Mouse (Mus musculus): ENCODE data around the gene Krt19.

The Krt19 gene

GRCm38 (mm10) chr11:100137693-100138092 is 10.8 kb downstream of the Krt19 start:
- no peak for DNase-seq (ENCODE audit: low spot score in 2 of 2)

GRCm38 (mm10) chr11:100136559-100136958 is 11.9 kb downstream of the Krt19 start:
- DNase-seq (ENCODE audit: low spot score in 2 of 2) = no peak

- DNase-seq (ENCODE audit: low spot score in 2 of 2) = no peak
Measured at GRCm38 (mm10) chr11:100135731-100136130, 12.7 kb downstream of the Krt19 start, which contains the start of gene Krt15. TSS of gene Krt15 (minus strand) at chr11:100135928.

- DNase-seq (ENCODE audit: low spot score in 2 of 2) = no peak
Measured at GRCm38 (mm10) chr11:100124901-100125300, 23.6 kb downstream of the Krt19 start.

- no peak for DNase-seq (ENCODE audit: low spot score in 2 of 2)
Measured at GRCm38 (mm10) chr11:100121466-100121865, 27.0 kb downstream of the Krt19 start, which contains the start of gene Krt13. TSS of gene Krt13 (minus strand) at chr11:100121566.

- no peak for DNase-seq (ENCODE audit: low spot score in 2 of 2)
Measured at GRCm38 (mm10) chr11:100120331-100120730, 28.1 kb downstream of the Krt19 start.

GRCm38 (mm10) chr11:100113742-100114029 is 34.8 kb downstream of the Krt19 start:
- no peak for DNase-seq (ENCODE audit: low spot score in 2 of 2)

GRCm38 (mm10) chr11:100112935-100113741 is 35.3 kb downstream of the Krt19 start:
- DNase-seq (ENCODE audit: low spot score in 2 of 2) = no peak

GRCm38 (mm10) chr11:100105576-100106122 is 42.8 kb downstream of the Krt19 start, which contains the start of gene Krt36:
TSS of gene Krt36 (minus strand) at chr11:100105626.
- no peak for DNase-seq (ENCODE audit: low spot score in 2 of 2)

GRCm38 (mm10) chr11:100102693-100103429 is 45.6 kb downstream of the Krt19 start:
- DNase-seq (ENCODE audit: low spot score in 2 of 2) = no peak

- DNase-seq (ENCODE audit: low spot score in 2 of 2) = no peak
Measured at GRCm38 (mm10) chr11:100100391-100100790, 48.1 kb downstream of the Krt19 start.

- DNase-seq (ENCODE audit: low spot score in 2 of 2) = no peak
Measured at GRCm38 (mm10) chr11:100097819-100098218, 50.6 kb downstream of the Krt19 start.

GRCm38 (mm10) chr11:100096141-100096540 is 52.3 kb downstream of the Krt19 start, which contains the start of gene Krt35:
TSS of gene Krt35 (minus strand) at chr11:100096241.
- no peak for DNase-seq (ENCODE audit: low spot score in 2 of 2)
